Mouse (Mus musculus): ENCODE measurements around the gene Cdc42ep4.

Cdc42ep4 gene

DNA sequence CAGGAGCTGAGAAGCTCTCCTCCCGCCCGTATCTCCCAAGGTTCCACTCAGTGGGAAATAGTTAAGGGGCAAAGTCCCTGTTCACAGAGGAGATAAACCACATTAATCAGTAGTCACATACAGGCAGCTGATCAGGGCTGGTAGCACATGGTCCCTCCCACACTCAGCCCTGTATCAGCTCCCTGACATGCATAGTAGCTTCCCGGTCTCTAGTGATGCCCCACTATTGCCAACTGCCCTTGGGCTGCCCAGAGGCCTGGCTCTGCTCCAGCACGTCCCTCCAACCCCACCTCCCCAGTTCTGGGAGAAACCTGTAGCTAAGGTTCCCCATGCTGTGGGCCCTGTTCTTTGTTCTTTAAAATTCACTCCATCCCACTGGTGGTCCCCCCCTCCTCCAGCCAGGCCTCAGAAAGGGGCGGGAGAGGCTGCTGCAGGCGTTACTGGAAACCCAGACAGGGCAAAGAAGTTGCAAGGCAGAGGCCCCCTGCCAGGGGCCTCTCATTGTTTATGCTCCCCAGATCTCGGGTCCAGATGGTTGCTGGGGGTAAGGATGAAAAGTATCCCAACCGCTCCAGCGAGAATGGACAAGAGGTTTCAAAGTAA, 1.8 kb downstream of the Cdc42ep4 start:
- peak; percentile 50 for DNase-seq (ENCODE audit: low read depth, low spot score)

DNA sequence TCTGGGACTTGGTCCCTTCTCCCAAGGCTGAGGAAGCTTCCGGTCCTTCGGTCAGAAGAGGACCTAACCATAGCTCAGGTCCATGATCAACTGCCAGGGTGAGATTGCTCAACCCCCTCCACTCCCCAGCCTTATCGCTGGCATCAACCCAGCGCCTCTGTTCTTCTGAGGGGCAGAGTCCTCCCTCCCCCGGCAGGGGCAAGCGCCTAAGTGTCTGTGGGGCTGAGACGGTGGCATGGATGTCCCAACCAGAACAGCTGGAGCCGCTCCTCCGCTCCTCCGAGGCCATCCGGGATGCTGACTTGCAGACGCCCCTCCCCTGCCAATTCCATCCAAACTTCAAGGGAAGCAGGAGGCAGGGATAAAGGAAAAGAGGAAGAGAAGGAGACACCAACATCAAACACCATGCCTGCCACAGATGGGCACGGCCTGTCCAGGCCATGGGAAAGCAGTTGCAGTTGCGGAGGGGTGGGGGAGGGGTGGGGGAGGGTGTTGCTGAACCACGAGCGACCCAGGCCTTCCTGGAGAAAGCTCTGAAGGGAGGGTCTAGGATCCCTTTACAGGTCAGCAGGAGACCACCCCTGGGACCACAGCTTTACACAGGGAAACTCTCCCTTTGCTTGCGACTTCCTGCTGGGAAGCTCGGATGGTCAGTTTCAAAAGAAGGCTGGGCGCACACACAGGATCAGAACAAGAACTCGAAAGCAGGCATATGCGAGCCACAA, 2.7 kb downstream of the Cdc42ep4 start:
- DNase-seq (ENCODE audit: low read depth, low spot score), result no peak

DNA sequence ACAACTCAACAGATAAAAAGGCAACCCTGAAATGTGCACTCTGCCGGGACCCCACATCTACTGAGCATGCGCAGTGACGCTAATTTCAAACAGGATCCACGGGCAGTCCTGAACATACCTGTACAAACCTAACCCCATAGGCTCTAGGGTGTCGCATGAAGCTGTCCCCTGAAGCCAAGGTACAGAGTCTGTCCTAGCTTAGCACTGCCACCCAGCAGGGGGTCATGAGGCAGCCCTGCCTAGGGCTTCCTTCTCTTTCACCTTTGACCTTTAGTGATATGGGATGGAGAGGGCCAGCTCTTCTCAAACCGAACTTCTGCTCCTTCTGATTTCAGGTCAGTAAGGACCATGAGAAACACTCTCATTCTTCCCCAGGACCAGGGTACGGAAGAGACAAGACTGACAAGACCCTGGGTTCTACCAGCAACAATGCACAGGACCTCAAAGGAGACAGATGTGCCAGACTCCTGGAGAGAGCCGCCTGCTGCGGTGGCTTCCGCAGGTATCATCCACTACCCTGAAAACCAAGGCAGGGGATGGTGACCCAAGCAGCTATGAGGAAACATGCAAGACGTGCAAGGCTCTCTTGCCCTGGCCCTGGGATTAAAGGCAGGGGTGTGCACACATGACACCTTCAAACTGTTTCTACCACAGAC, 3.8 kb downstream of the Cdc42ep4 start:
- no peak for DNase-seq (ENCODE audit: low read depth, low spot score)

DNA sequence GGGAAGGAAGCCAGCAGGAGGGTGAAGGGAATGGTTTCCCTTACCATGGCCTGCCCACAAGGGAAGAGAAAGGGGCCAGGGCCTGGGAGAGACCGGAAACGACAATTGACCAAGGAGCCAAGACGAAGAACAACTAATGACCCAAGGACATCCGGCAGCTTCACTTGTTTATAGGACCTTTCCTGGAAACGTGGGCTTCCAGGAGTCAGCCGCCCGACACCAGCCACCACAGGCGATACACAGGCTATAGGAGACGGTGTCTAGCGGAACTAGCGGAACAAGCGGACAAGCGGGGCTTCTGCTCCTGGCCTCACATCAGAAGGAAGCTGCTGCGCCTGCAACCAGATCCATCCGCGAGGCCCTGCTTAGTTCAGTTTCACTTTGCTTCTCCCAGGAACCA, 4.6 kb downstream of the Cdc42ep4 start:
- DNase-seq (ENCODE audit: low read depth, low spot score), result no peak

DNA sequence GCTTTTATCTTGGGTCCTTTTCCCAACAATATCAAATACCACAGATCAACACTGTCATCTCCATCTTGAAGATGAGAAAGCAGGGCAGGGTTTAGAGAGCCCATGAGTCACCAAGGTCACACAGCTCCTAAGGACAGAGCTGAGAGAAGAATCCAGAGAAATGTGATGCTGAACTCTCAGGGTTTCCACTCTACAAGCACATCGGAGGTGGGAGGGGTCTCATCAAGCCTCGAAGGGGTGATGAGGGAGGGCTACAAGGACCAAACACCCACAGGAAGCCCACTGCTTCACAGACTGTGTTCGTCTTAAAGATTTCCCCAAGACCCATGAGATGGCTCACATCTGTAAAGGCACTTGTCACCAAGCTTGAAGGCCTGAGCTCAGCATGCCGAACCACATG, 5.7 kb downstream of the Cdc42ep4 start:
- DNase-seq (ENCODE audit: low read depth, low spot score), result no peak

DNA sequence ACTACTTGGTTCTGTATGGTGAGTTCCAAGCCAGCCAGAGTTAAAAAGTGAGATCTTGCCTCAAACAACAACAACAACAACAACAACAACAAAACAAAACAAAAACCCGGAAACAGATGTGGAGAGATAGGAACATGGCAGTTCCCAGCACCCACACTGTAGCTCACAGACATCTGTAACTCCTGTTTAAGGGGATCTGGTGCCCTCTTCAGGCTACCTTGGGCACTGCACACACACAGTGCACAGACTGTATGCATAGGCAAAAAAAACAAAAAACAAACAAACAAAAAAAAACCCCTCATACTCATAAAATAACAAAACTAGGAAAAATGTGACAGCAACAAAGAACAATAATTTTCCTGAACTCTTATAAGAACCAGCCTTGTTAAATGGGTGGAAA, 8.7 kb downstream of the Cdc42ep4 start:
- DNase-seq (ENCODE audit: low read depth, low spot score), result no peak

DNA sequence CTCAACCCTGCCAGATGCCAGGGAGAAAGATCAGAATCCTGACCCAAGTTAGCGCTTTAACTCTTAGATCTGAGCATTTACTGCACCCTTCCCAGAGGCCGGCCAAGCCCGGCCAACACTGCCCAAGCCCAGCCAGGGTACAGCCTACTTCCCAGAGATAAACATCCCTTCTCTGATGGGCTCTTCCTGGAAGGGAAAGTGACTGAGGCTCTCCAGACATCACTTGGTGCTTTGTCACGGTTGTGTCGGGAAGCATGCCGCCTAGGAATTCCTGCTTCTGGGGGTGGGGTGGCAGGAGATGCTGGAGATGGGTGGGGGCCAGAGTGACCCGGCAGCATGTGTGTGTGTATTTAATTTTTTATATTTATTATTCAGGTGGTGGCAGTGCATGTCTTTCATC, 11.6 kb downstream of the Cdc42ep4 start:
- DNase-seq (ENCODE audit: low read depth, low spot score), result no peak

DNA sequence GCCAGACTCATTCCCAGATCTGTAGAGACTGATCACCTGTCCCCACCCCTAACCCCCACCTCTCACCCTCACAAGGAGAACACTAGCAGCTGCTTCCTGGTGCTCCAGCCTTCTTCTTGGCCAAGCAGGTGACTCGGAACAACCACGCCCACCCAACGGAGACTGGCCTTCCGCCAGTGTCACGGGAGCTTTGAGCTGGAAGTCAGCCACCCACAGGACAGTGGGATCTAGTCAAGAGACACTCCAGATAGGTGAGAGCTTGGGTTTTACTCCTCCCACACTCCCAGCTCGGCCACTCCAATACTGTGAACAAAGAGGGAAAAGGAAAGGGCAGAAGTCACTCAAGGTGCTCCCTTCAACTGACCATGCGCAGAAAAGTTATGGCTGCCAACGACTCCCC, 12.5 kb downstream of the Cdc42ep4 start:
- DNase-seq (ENCODE audit: low read depth, low spot score), result no peak

DNA sequence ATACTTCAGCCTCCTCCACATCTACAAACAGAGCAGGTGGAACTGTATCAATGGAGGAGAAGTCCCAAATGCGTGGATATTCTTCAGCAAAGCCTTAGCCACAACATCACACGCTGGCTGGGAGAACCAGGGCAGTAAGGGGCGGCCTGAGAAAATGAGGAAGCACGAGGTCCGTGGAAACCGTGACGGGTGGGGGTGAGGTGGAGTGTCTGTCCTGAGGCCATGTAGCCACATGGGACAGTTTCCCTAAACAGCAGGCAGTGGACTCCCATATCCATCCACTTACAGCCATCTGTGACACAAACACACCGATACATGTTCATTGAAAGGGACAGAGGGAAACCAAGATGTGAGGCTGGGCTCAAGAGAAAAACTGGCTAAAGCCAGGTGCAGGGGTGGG, 13.8 kb downstream of the Cdc42ep4 start:
- no peak for DNase-seq (ENCODE audit: low read depth, low spot score)

DNA sequence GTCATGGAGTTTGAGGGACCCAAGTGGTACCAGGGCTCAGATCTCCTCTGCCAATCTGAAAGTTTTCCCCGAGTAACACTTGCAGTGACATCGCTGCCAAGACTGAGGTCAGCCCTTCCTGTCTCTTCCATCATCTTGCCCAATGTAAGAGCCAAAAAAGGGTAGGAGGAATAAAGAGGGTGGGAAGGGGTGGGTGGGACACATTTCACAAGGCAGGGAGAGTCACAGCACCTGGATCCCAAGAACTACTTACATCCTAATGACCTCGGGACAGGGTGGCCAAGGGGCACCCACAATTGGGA, 14.2 kb downstream of the Cdc42ep4 start:
- no peak for DNase-seq (ENCODE audit: low read depth, low spot score)

DNA sequence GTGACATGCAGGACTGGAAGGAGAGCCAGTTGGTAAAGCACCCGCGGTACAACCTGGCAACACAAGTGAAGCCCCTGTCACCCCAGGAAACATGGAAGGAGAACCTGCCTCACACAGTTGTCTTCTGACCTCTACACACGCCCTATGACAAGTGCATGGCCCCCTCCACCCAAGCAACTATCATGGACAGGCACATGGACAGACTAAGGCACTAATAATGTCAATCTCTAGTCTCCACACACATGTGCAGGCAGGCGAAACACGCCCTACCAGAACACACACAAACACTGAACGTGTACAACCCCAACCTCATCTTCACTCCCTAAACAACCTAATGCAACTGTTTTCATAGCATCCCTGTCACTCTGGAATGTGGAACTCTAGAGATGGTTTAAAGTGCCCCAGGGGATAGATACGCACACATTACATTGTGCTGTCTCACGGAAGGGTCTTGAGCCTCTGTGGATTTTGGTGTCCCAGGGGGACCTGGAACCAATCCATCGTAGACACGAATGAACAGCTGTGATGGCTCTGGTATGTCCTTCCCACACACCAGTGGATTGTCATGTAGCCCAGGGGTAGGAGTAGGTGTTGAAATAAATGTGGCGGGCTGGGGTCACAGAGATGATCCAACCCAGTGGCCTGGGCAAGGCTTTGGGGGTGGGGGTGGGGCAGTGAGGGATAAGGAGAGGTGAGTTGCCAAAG, 14.7 kb downstream of the Cdc42ep4 start:
- DNase-seq (ENCODE audit: low read depth, low spot score), result peak; percentile 47

DNA sequence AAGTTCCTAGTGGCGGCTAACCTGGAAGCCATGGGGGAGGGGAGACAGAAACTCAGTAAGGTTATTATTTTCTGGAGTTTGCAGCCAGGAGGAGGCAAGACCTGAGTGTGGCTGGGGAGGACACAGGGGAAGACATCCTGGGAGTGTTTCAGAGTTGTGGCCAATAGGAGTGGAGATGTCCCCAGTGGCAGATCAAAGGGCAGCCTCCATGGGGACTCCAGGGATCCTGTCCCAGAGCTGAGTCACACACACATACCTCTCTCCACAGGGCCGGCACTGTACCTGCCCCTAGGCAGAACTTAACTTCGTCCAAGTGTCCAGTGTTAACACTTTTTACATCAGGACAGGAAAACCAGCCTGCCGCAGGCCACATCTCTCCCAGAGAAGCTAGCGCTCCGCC, 16.5 kb downstream of the Cdc42ep4 start:
- no peak for DNase-seq (ENCODE audit: low read depth, low spot score)

DNA sequence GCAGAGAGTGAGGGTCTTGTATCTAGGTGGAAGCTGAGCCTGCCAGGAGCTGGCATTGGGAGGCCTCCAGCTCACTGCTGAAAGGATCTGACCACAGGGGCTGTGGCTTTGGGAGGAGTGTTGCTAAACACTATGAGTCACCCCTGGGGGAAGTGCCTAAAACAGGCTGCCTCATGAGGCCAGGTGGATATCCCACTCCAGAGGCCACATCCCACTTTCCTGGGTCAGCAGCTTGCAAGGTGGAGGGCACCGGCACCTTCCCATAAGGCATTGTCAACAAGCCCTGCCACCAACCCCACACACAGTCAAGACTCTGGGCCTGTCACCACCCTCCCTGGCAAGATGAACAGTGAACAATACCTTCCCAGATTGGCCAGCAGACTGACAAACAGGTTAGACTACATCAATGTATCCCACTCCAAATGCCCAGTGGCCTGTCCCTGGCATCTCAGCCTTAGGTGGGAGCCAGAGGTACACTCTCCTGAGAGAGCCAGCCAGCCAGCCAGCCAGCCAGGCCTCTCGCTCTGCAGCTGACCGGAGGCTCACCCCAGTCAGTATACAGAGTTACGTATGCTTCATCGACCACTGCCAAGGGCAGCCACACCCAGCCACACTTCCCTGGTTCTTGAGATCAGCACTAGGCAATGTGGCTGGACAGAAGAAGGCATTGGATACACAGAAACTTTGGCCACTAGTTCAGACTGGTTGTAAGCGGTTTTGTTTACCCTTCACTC, 17.9 kb downstream of the Cdc42ep4 start:
- DNase-seq (ENCODE audit: low read depth, low spot score), result peak; percentile 94

DNA sequence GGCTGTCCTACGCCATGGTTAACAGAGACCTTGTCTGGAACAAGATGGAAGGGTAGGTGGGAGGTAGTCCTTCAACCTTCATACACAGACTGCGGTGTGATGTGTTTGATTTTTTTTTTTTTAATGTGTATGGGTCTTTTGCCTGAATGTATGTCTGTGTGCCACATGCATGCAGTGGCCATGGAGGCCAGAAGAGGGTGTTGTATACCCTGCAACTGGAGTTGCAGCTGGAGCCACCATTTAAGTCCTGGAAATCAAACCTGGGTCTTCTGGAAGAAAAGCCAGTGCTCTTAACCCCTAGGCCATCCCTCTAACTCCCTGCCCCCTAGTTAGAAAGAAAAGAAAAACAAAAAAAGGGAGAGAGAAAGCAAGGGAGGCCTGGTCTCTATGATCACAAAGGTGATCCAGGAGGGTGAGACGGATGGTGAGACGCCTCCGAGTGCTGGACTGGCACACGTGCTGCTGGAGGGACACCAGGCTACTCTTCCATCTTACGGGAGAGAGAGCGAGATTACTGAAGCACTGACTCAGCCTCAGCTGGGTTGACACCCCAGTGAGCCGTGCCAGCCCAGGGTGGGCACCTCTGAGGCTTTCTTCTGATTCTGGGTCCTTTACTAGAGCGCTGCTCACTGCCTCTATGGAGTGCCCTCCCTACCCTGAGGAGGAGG, 19.6 kb downstream of the Cdc42ep4 start:
- DNase-seq (ENCODE audit: low read depth, low spot score), result no peak

DNA sequence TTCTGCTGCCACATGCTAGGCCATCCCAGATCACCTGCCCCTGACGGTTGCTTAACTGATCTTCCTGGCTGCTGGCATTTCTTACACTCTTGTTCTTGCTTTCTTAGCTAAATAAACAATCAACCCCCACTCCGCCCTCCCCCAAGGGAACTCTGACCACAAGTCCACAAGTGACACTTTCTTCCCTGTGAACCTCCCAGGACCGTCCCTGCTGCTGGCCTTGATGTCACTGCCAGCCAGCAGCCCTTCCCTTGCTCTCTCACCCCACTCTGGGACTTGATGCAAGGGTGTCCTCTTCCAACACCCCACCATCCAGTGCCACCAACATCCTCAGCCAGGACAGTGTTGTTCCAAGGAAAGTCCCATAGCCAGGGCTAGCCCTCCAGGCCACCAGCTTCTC, 20.8 kb downstream of the Cdc42ep4 start:
- no peak for DNase-seq (ENCODE audit: low read depth, low spot score)

DNA sequence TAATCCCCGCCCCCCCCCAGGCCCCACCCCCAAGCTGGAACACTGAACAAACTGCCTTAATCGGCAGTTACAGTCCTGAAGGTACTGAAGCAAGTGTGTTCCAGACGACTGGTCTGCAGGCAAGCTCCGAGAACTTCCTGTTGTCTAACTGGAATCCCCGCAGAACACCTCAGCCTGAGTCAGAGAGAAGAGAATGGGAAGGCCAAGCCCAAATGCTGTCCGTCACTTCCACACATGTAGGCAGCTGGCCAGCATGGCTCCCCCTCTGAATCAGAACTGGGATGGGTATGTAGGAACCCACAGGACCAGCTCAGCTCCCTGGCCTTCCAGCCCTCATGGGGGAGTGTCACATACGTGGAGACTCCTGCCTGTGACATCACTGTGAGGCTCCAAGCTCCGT, 21.8 kb downstream of the Cdc42ep4 start:
- DNase-seq (ENCODE audit: low read depth, low spot score), result peak; percentile 98

DNA sequence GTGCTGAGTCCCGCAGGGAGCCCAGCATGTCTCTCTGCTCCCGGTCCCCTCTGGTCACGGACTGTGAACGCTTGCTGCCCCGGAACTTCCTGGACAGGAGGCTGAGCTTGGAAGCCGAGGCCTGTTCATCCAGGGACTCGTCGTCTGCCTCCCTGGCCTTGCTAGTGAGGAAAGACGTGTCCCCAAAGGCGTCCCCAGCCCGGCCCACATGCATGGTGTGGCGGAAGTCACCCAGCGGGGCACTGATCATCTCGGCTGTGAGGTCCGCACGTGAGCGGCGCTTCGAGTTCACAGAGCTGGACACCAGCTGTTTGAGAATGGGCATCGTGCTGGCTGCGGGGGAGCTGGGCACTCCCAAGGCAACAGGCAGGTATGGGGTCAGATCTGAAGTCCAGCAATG, 22.4 kb downstream of the Cdc42ep4 start:
- DNase-seq (ENCODE audit: low read depth, low spot score), result no peak

DNA sequence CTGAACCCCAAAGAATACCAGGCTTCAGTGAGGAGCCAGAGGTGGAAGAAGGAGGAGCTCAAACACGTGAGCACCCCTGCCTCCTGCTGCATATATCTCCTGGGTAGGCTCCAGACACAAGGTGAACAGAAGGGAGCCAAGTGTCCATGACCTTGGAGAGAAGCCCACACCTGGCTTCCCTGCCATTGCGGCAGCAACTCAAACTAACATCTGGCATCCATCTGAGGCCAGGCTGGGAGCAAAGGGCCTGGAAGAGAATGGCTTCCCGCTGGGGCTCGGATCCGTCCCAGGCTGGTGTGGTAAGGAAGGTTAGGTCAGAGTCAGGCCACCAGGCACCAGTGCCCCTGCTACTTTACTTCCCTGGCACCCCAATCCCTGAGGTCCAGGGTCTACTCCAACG, 23.7 kb downstream of the Cdc42ep4 start:
- no peak for DNase-seq (ENCODE audit: low read depth, low spot score)

DNA sequence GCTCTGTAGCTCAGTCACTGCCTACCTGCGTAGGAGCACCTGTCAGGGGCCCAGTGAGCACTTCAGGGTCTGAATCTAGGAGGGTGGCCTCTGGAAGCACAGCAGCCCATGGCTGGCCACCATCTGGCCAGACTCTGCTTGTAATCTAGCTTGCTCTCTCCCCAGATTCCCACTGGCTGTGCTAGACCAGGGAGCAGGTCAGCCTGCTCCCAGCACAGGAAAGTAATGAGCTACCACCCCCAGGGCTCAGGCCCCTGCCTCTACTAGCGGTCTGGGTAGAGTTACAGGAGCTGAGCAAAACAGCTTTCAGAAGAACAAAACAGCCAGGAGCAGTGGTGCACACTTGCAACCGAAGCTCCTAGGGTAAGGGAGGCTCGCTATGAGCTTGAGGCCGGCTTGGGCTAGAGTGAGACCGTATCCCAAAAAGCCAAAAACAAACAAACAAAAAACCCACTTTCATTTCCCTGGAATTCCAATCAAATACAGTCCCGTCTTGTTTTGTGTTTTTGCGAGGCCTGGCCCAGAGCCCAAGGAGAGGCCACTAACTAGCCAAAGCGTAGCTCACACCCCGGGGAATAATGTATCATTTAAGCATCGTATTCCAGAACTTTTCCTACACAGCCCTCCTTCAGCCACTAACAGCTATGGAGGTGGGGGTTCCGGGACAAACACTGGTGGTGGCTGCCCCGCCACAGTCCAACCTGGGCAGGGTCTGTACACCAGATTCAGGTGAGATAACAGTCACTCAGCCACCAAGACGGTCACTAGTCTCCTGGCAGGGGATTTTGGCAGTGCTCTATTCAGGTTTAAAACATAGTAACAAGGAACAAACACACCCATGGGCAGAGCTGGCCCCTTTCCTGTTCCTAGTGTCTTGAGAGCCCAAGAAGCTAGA, 24.4 kb downstream of the Cdc42ep4 start:
- DNase-seq (ENCODE audit: low read depth, low spot score), result no peak

DNA sequence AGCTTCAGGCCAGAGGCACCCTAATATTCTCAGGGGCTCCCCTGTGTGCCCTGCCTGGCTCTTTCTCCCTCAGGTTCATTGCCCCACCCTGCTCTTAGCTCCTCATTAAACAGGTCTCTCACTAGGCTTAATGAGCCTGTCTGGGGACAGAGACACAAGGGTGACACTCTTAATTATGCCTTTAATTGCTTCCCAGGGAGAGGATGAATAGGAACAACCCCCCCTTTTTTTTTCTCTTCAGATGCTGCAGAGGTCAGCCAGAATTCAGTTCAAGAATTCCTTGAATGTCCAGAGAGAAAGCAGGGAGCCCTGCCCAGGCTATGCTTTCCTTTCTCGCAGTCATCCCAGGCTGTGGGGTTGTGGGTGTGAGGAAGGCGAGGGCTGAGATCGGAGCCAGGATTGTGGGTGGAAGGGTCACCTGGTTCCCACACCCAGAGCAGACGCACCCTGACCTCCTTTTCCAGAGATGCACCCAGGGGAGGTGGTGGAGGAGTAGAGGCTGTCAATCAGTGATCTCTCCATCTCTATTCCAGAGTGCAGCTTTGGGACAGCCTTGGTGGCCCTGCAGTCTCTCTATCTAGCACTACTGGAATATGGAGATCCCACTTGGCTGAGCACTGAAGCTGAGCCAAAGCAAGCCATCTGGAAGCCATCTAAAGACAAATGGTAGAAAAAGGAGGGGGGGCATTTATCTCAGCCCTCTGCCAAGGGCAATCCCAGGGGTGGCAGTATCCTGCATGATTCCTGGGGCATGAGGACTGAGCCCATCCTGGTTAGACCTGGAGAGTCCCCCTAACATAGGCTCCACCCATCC, 26.2 kb downstream of the Cdc42ep4 start:
- DNase-seq (ENCODE audit: low read depth, low spot score), result peak; percentile 55
